Mouse (Mus musculus): Measurements from ENCODE around the gene Hps4. TPM values are rescaled to one million over a fixed set of nuclear protein-coding genes. Genes with fewer than 3 reads are reported as not detected.
"Not testable (repeated sequence)": the region's sequence is repeated elsewhere in the genome, so short reads cannot be mapped to it uniquely, and the experiment has no call there.

Gene Hps4
- total RNA-seq, 2 experiments from 2014 or later, result 30.0 to 32.7 TPM

GRCm38 (mm10) chr5:112391002-112391401, 48.1 kb downstream of the Hps4 start:
- intact Hi-C loops (cut with DNase I), result loop anchor here (5.0 kb wide), 1 partner anchor 44 kb away; no protein-coding TSS in a partner anchor
- no peak for DNase-seq (ENCODE audit: low spot score in 2 of 2)

GRCm38 (mm10) chr5:112391676-112392323, 48.9 kb downstream of the Hps4 start:
- no peak for DNase-seq (ENCODE audit: low spot score in 2 of 2)
- intact Hi-C loops (cut with DNase I), result loop anchor here (5.0 kb wide), 1 partner anchor 44 kb away; no protein-coding TSS in a partner anchor

- DNase-seq (ENCODE audit: low spot score in 2 of 2), result no peak
- intact Hi-C loops (cut with DNase I), result loop anchor here (5.0 kb wide), 1 partner anchor 47 kb away; no protein-coding TSS in a partner anchor
Measured at GRCm38 (mm10) chr5:112393741-112394414, 51.0 kb downstream of the Hps4 start.

GRCm38 (mm10) chr5:112394415-112394763, 51.5 kb downstream of the Hps4 start:
- DNase-seq (ENCODE audit: low spot score in 2 of 2), result no peak
- intact Hi-C loops (cut with DNase I), result loop anchor here (5.0 kb wide), 1 partner anchor 47 kb away; no protein-coding TSS in a partner anchor

- DNase-seq (ENCODE audit: low spot score in 2 of 2), result peak; percentile 84 to 95
- intact Hi-C loops (cut with DNase I), result loop anchor here (5.0 kb wide), 1 partner anchor 48 kb away; no protein-coding TSS in a partner anchor
Measured at GRCm38 (mm10) chr5:112394779-112395443, 52.0 kb downstream of the Hps4 start, which contains the start of gene Asphd2. Asphd2 (minus strand) TSS chr5:112394866.

GRCm38 (mm10) chr5:112396066-112396465, 53.2 kb downstream of the Hps4 start:
- DNase-seq (ENCODE audit: low spot score in 2 of 2), result peak in 1 of 2 experiments; percentile 57
- intact Hi-C loops (cut with DNase I), result no loop called here

- intact Hi-C loops (cut with DNase I), result no loop called here
Measured at GRCm38 (mm10) chr5:112399284-112399683, 56.4 kb downstream of the Hps4 start.

GRCm38 (mm10) chr5:112402437-112402836, 59.6 kb downstream of the Hps4 start:
- no peak for DNase-seq (ENCODE audit: low spot score in 2 of 2)
- intact Hi-C loops (cut with DNase I), result no loop called here

More at GRCm38 (mm10) chr5:112399284-112399683, 56.4 kb downstream of the Hps4 start:
- DNase-seq (ENCODE audit: low spot score in 2 of 2), result no peak

- DNase-seq (ENCODE audit: low spot score in 2 of 2), result no peak
- intact Hi-C loops (cut with DNase I), result no loop called here
Measured at GRCm38 (mm10) chr5:112406017-112406416, 63.1 kb downstream of the Hps4 start.

GRCm38 (mm10) chr5:112409274-112409673, 66.4 kb downstream of the Hps4 start:
- intact Hi-C loops (cut with DNase I), result no loop called here

GRCm38 (mm10) chr5:112411072-112411471, 68.2 kb downstream of the Hps4 start:
- DNase-seq (ENCODE audit: low spot score in 2 of 2), result peak in 1 of 2 experiments; percentile 40

More at GRCm38 (mm10) chr5:112409274-112409673, 66.4 kb downstream of the Hps4 start:
- no peak for DNase-seq (ENCODE audit: low spot score in 2 of 2)

GRCm38 (mm10) chr5:112411514-112412335, 68.8 kb downstream of the Hps4 start:
- intact Hi-C loops (cut with DNase I), result no loop called here
- DNase-seq (ENCODE audit: low spot score in 2 of 2), result peak; percentile 74 to 80

More at GRCm38 (mm10) chr5:112411072-112411471, 68.2 kb downstream of the Hps4 start:
- intact Hi-C loops (cut with DNase I), result no loop called here

- intact Hi-C loops (cut with DNase I); DNase-seq (ENCODE audit: low spot score in 2 of 2): not testable (repeated sequence)
Measured at GRCm38 (mm10) chr5:112412781-112413180, 69.9 kb downstream of the Hps4 start.

GRCm38 (mm10) chr5:112416673-112417072, 73.8 kb downstream of the Hps4 start:
- DNase-seq (ENCODE audit: low spot score in 2 of 2), result no peak
- intact Hi-C loops (cut with DNase I), result no loop called here

- intact Hi-C loops (cut with DNase I), result no loop called here
- no peak for DNase-seq (ENCODE audit: low spot score in 2 of 2)
Measured at GRCm38 (mm10) chr5:112418023-112418422, 75.1 kb downstream of the Hps4 start.

GRCm38 (mm10) chr5:112419535-112419934, 76.7 kb downstream of the Hps4 start:
- intact Hi-C loops (cut with DNase I), result no loop called here
- no peak for DNase-seq (ENCODE audit: low spot score in 2 of 2)

GRCm38 (mm10) chr5:112426635-112427034, 83.8 kb downstream of the Hps4 start:
- DNase-seq (ENCODE audit: low spot score in 2 of 2), result no peak
- intact Hi-C loops (cut with DNase I), result loop anchor here (5.0 to 10.0 kb wide), 2 partner anchors 84 to 182 kb away; partner anchors contain the start of genes Hps4 and Srrd

GRCm38 (mm10) chr5:112427283-112427682, 84.4 kb downstream of the Hps4 start:
- intact Hi-C loops (cut with DNase I), result loop anchor here (5.0 to 10.0 kb wide), 2 partner anchors 85 to 182 kb away; partner anchors contain the start of genes Hps4 and Srrd
- peak; percentile 77 to 84 for DNase-seq (ENCODE audit: low spot score in 2 of 2)

Data from left cerebral cortex, postnatal 14 days (tissue).